Mouse (Mus musculus) G1E (cell line): ENCODE data around the gene Gas2l2. TPM values are rescaled to one million over a fixed set of nuclear protein-coding genes. Genes with fewer than 3 reads are reported as not detected.

Source experiments
- ATAC-seq: 2 replicates; pipeline ENCODE4 v1.8.0; 2016; ENCODE audit warnings: mild to moderate bottlenecking; ENCODE audit not compliant: insufficient number of reproducible peaks, poor library complexity, low FRiP score, severe bottlenecking; ENCODE audit errors: extremely low read depth
- DNase-seq: peaks from one replicate; pipeline ENCODE4 v3.0.0; 2012; ENCODE audit warnings: low spot score
- H3K27me3 ChIP-seq: 2 replicates; pipeline ENCODE4 v1.6.1; 2012; ENCODE audit warnings: mild to moderate bottlenecking, low read length, inconsistent platforms; ENCODE audit not compliant: insufficient read depth
- H3K36me3 ChIP-seq: replicated peaks from 2 replicates; pipeline ENCODE3; 2012; ENCODE audit warnings: mild to moderate bottlenecking, inconsistent platforms
- H3K4me1 ChIP-seq: 2 replicates; pipeline ENCODE4 v1.6.1; 2012; ENCODE audit warnings: low read depth, low read length, inconsistent platforms, mixed read lengths; ENCODE audit not compliant: insufficient read depth
- H3K4me3 ChIP-seq: 2 replicates; pipeline ENCODE4 v1.5.1; 2012; ENCODE audit warnings: low read depth, mild to moderate bottlenecking, inconsistent platforms, low read length, moderate library complexity, mixed read lengths
- H3K9me3 ChIP-seq: replicated peaks from 2 replicates; pipeline ENCODE4 v1.6.1; 2012; ENCODE audit warnings: inconsistent platforms
- CTCF ChIP-seq: IDR thresholded peaks from 2 replicates; pipeline ENCODE4 v1.5.1; 2012; ENCODE audit warnings: low read depth, low read length, inconsistent platforms, mixed read lengths
- GATA1 ChIP-seq: IDR thresholded peaks from 2 replicates; pipeline ENCODE4 v1.6.1; 2012; ENCODE audit warnings: borderline replicate concordance, low read length, inconsistent platforms, mixed read lengths
- GATA2 ChIP-seq: IDR thresholded peaks from 2 replicates; pipeline ENCODE4 v1.6.1; 2012; ENCODE audit warnings: low read depth, low read length, inconsistent platforms, borderline replicate concordance
- POLR2AphosphoS5 ChIP-seq: IDR thresholded peaks from 2 replicates; pipeline ENCODE4 v1.6.1; 2012; ENCODE audit warnings: low read depth, low read length, inconsistent platforms; ENCODE audit not compliant: insufficient replicate concordance
- TAL1 ChIP-seq: conservative IDR thresholded peaks from 2 replicates; pipeline ENCODE4 v1.6.1; 2012; ENCODE audit warnings: low read depth, low read length, inconsistent platforms, mixed read lengths
- polyA plus RNA-seq: library from polyadenylated mRNA; stranded (reverse); fragments of >175 nt; gene quantifications from 2 replicates; pipeline ENCODE4 v1.2.3, GENCODE M21; 2012
- total RNA-seq, 2 experiments: library from RNA; stranded (forward) in 1 of 2; stranded (reverse) in 1 of 2; fragments of 200-1000 nt in 1 of 2; fragments of >200 nt in 1 of 2; fragmentation: Nextera tagmentation in 1 of 2; gene quantifications; 2 replicates each; pipeline ENCODE4 v1.2.3; 2014 to 2017

Gas2l2 gene
- total and polyA plus RNA-seq, 3 experiments = 0.05 TPM; not detected in 2

- no peak for DNase-seq
Measured at GRCm38 (mm10) chr11:83418566-83418965, 10.7 kb downstream of the Gas2l2 start.

DNA sequence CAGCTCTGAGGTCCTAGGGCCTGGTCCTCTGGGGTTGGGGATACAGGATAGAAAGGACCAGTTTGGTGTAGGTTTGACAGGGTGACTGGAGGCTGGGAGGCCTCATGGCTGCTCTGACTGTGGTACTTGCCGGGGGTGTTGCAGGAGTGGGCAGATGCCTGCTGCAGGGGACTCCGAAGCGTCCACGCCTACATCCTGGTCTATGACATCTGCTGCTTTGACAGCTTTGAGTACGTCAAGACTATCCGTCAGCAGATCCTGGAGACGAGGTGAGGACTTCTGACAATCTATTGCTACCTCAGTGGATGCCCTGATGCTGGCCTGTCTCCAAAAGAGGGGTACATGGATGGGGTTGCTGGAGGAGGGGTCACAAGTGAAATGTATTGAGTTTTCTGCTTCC lies 11.5 kb downstream of the Gas2l2 start:
- peaks cover 3% of the 10 kb centered on the region; the same call in 1 of the 2 replicates for H3K9me3 ChIP-seq
- H3K36me3 ChIP-seq = no peaks in the 10 kb centered on the region
- no peak for TF ChIP-seq CTCF
- TF ChIP-seq POLR2AphosphoS5 = no peak
- no peak for TF ChIP-seq TAL1
- no peak for TF ChIP-seq GATA1
- TF ChIP-seq GATA2 = no peak
- H3K27me3 ChIP-seq = peaks cover 16% of the 10 kb centered on the region
- ATAC-seq (no peak), DNase-seq (no peak)
- no peaks in the 10 kb centered on the region for H3K4me1 ChIP-seq
- no peak overlapping the region for H3K4me3 ChIP-seq

More at GRCm38 (mm10) chr11:83418566-83418965, 10.7 kb downstream of the Gas2l2 start:
- ATAC-seq = no peak
- Histone ChIP-seq H3K36me3 (no peaks in the 10 kb centered on the region), H3K4me1 (no peaks in the 10 kb centered on the region), H3K4me3 (peak overlapping the region; percentile 18; the same call in 1 of the 2 replicates), H3K27me3 (peaks cover 20% of the 10 kb centered on the region), H3K9me3 (peaks cover 3% of the 10 kb centered on the region; the same call in 1 of the 2 replicates)
- TF ChIP-seq GATA1 (no peak), CTCF (no peak), POLR2AphosphoS5 (no peak), GATA2 (no peak), TAL1 (no peak)

DNA sequence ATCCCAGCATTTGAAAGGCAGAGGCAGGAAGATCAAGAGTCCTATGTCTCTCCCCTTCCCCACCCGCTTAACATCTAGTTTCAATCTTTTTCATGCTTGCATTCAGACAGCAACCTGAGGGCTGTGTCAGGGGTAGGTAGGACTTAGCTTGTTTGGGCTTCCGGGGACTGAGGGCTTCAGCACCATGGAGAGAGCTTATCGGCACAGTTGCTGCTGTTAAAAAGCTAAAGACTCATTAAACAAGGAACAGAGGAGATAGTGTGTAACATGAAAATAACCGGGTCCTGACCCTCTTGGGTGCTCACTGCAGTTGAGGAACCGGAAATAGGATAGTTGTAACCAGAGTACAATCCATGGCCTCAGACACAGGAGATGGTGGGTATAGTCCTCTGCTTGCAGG lies 12.2 kb downstream of the Gas2l2 start:
- TF ChIP-seq GATA2 (no peak), POLR2AphosphoS5 (no peak), GATA1 (no peak), TAL1 (no peak), CTCF (no peak)
- Histone ChIP-seq H3K9me3 (peaks cover 3% of the 10 kb centered on the region; the same call in 1 of the 2 replicates), H3K27me3 (peaks cover 18% of the 10 kb centered on the region; the same call in 1 of the 2 replicates), H3K4me1 (no peaks in the 10 kb centered on the region), H3K4me3 (no peak overlapping the region), H3K36me3 (no peaks in the 10 kb centered on the region)
- ATAC-seq (no peak), DNase-seq (peak; percentile 50)

- Histone ChIP-seq H3K9me3 (no peaks in the 10 kb centered on the region), H3K27me3 (peaks cover 30% of the 10 kb centered on the region), H3K36me3 (peaks cover 6% of the 10 kb centered on the region), H3K4me1 (no peaks in the 10 kb centered on the region), H3K4me3 (no peak overlapping the region)
- DNase-seq = no peak
- no peak for ATAC-seq
- no peak for TF ChIP-seq TAL1
- TF ChIP-seq GATA2 = no peak
- TF ChIP-seq CTCF = no peak
- TF ChIP-seq GATA1 = no peak
- no peak for TF ChIP-seq POLR2AphosphoS5
Measured at GRCm38 (mm10) chr11:83410510-83410909, 18.7 kb downstream of the Gas2l2 start.

DNA sequence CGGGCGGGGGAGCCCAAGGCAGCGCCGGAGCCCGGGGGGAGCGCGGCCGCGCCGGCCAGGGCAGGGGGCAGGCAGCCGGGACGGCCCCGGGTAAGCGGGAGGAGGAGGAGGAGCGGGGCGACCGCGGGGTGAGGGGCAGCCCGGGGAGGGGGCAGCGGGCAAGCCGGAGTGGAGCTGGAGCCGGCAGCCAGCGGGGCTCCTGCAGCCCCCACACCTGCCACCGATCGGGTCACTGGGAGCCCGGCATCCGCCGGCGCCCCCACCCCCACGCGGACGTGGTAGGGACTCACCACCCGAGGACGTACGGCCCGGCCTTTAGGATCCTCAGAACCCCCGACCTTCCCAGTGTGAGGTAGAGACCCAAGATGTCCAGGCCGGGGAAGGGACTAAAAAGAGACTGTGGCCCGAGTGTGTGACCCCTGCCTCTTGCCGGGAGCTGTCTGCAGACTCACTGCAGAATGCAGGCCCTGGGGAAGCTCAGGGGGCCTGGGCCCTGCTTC lies 19.4 kb downstream of the Gas2l2 start:
- no peak overlapping the region for H3K4me3 ChIP-seq
- DNase-seq (no peak), ATAC-seq (no peak)
- peaks cover 30% of the 10 kb centered on the region for H3K27me3 ChIP-seq
- peaks cover 10% of the 10 kb centered on the region for H3K36me3 ChIP-seq
- H3K9me3 ChIP-seq = no peaks in the 10 kb centered on the region
- TF ChIP-seq TAL1 (no peak), GATA1 (no peak), GATA2 (no peak), POLR2AphosphoS5 (no peak), CTCF (no peak)
- H3K4me1 ChIP-seq = no peaks in the 10 kb centered on the region

DNA sequence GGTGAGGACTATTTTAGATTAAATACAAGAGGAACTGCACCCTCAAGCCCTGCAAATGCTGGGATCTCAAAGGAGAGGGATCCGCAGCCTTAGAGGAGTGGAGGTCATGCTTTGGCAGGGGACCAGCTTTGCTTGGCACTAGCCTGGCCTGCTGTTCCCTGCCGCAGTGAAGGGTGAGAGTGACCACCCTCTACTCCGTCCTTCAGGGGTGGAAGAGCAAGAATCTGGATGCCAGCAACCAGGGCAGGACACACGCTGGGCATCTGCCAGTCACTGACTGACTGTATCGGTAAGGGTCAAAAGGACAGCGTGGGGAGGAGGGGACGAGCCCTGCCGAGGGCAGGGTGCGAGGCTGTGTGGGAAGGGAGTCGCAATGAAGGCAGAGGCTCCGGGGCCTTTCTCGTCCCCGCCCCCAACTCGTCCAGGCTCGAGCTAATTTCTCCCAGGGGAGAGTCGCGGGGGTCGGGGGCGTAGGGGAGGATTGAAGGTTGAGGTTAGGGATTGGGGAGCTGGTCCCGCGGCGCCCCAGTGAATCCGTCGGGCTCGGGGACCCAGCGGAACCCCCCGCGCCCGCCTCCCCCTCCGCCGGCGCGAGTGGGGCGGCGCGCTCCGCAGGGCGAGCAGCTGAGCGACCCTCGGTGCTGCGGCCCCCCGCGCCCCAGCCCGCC lies 20.0 kb downstream of the Gas2l2 start, which contains the start of gene Rasl10b:
Rasl10b (plus strand) TSS at position 51 of the 668 bp plus-strand sequence.
- H3K4me1 ChIP-seq = no peaks in the 10 kb centered on the region
- DNase-seq (no peak), ATAC-seq (no peak)
- peaks cover 16% of the 10 kb centered on the region for H3K36me3 ChIP-seq
- no peak within 1 kb of the TSS for H3K4me3 ChIP-seq
- no peak for TF ChIP-seq TAL1
- TF ChIP-seq POLR2AphosphoS5 = no peak
- no peak for TF ChIP-seq GATA1
- TF ChIP-seq CTCF = no peak
- TF ChIP-seq GATA2 = no peak
- H3K27me3 ChIP-seq = peaks cover 30% of the 10 kb centered on the region
- no peaks in the 10 kb centered on the region for H3K9me3 ChIP-seq
